ENCODE assay signal across 23 mouse cellular contexts in genomic region chr16:31012236-31012635, GRCm38 (mm10).
"Had no signal": no experiment of that assay in that cellular context is flagged by ENCODE, and none has a peak within 500 bp of the region (broad histone marks: within the 10 kb centered on the region; RNA-seq: fewer than 3 reads in every experiment).

No protein-coding gene starts in this region.

- H3K4me2 ChIP-seq: heart, embryonic 12.5 days; hindbrain, embryonic 15.5 days; kidney, embryonic 15.5 days; limb, embryonic 13.5 days; limb, embryonic 15.5 days; liver, embryonic 12.5 days had no signal

- DNase-seq: gastrocnemius, postnatal 14 days; gastrocnemius, postnatal 36 days; heart, adult 18-20 months; heart, postnatal 14 days; heart, postnatal 36 days; kidney, adult 11 months; kidney, adult 2 months; kidney, adult 9 months; kidney, postnatal 14 days; kidney, postnatal 36 days; layer of hippocampus, adult 9-11 months; layer of hippocampus, postnatal 36 days; left cerebral cortex, postnatal 4 days had no signal

- H3K9me3 ChIP-seq: heart, embryonic 10.5 days; heart, embryonic 12.5 days; hindbrain, embryonic 15.5 days; kidney, embryonic 15.5 days; limb, embryonic 13.5 days; limb, embryonic 15.5 days; liver, embryonic 12.5 days had no signal

- H3K4me3 ChIP-seq: heart, embryonic 10.5 days; heart, embryonic 12.5 days; hindbrain, embryonic 15.5 days; kidney, embryonic 15.5 days; limb, embryonic 13.5 days; limb, embryonic 15.5 days; liver, embryonic 12.5 days had no signal

- H3K36me3 ChIP-seq: heart, embryonic 12.5 days; hindbrain, embryonic 15.5 days; kidney, embryonic 15.5 days; limb, embryonic 13.5 days; limb, embryonic 15.5 days had no signal

- H3K27me3 ChIP-seq: heart, embryonic 12.5 days; hindbrain, embryonic 15.5 days; kidney, embryonic 15.5 days; limb, embryonic 13.5 days; limb, embryonic 15.5 days; liver, embryonic 12.5 days had no signal

- ATAC-seq: hindbrain, postnatal 0 days; intestine, embryonic 16.5 days; liver, embryonic 12.5 days had no signal

- H3K27ac ChIP-seq: heart, embryonic 10.5 days; hindbrain, embryonic 15.5 days; hindbrain, postnatal 0 days; kidney, embryonic 15.5 days; kidney, postnatal 0 days; limb, embryonic 13.5 days; limb, embryonic 15.5 days; liver, embryonic 12.5 days had no signal

- H3K9ac ChIP-seq: heart, embryonic 12.5 days; hindbrain, embryonic 15.5 days; kidney, embryonic 15.5 days; limb, embryonic 13.5 days; limb, embryonic 15.5 days; liver, embryonic 12.5 days had no signal
